Mouse (Mus musculus) C2C12 (cell line): ENCODE data around the gene Relb.

Source experiments
- CTCF ChIP-seq: IDR thresholded peaks from one replicate; pipeline ENCODE4 v1.5.1; 2011; ENCODE audit not compliant: control insufficient read depth, insufficient read depth, insufficient read length
- FOSL1 ChIP-seq: IDR thresholded peaks from one replicate; pipeline ENCODE4 v1.8.0; 2011; ENCODE audit warnings: mild to moderate bottlenecking, low read length; ENCODE audit not compliant: poor library complexity, insufficient read depth, severe bottlenecking
- MAX ChIP-seq: IDR thresholded peaks from one replicate; pipeline ENCODE4 v1.6.1; 2011; ENCODE audit warnings: mild to moderate bottlenecking, control low read depth
- MYOD1 ChIP-seq: IDR thresholded peaks from one replicate; pipeline ENCODE4 v1.6.1; 2011; ENCODE audit warnings: low read depth; ENCODE audit not compliant: control insufficient read depth, insufficient read length
- MYOG ChIP-seq: IDR thresholded peaks from one replicate; pipeline ENCODE4 v1.6.1; 2011; ENCODE audit not compliant: control insufficient read depth, insufficient read length; ENCODE audit errors: extremely low read depth
- USF1 ChIP-seq: IDR thresholded peaks from one replicate; pipeline ENCODE4 v1.6.1; 2011; ENCODE audit warnings: low read depth, mild to moderate bottlenecking, control low read depth, moderate library complexity

DNA sequence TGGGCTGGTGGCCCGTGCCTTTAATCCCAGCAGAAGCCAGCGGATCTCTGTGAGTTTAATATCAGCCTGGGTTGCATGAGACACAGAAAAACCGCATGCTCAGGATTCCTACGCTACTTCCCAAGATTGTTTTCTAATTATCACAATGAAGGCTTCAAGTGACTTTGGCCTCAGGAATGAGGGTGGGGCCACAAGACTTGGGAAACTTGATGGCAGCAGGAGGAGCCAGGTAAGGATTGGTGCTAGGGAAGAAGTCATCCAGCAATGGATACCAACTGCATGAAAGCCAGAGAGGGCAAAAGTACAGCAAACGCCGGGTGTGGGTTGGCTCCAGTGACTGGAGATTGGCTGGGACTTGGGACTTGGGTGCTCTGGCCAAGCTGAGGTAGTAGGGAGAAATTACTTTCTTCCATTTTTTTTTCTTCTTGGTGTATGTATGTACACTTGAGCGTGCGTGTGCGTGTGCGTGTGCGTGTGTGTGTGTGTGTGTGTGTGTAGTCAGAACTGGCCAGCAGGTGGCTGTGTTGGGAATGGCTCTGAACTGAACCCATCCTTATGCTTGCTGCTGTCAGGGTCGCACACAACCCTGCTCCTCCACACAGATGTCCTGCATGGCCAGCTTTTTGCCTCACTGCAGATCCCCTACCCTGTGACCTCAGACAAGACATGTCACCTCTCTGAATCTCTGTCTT lies 19.5 kb downstream of the Relb start:
- TF ChIP-seq CTCF, result no peak
- no peak for TF ChIP-seq MYOD1
- no peak for TF ChIP-seq MYOG
- no peak for TF ChIP-seq USF1
- no peak for TF ChIP-seq MAX
- no peak for TF ChIP-seq FOSL1
